Mouse (Mus musculus): ENCODE data around the gene Slc12a5. TPM values are rescaled to one million over a fixed set of nuclear protein-coding genes. Genes with fewer than 3 reads are reported as not detected.
A peak's percentile ranks its signal among the peaks of the same experiment; 100 is the strongest.

Slc12a5 gene
- polyA plus RNA-seq, 1 experiment from 2014 or later = 2.0 TPM

DNA sequence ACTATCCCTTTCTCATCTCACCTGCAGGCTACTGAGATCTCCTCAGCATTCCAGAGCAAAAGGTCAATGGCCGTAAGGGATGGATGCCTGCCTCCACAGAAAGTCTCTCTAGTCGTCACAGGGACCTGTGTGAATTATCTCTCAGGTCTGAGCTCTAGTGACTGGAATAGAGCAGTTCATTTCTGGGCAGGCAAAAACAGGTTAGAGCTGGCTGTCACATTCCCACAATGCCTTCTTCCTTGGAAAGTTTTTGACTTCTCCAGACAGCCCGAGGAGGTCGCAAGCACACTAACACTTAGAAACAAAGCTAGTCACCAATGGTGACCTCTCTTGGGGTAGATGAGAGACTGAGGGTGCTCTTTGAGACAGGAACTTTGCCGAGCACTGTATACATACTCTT is 81.5 kb downstream of the Slc12a5 start:
- H3K4me3 ChIP-seq = no peak overlapping the region
- H3K36me3 ChIP-seq = no peaks in the 10 kb centered on the region
- H3K27ac ChIP-seq = no peak overlapping the region
- H3K4me1 ChIP-seq = no peaks in the 10 kb centered on the region
- H3K4me2 ChIP-seq (replicated peaks) = no peak overlapping the region
- H3K27me3 ChIP-seq = no peaks in the 10 kb centered on the region
- no peaks in the 10 kb centered on the region for H3K9me3 ChIP-seq
- ATAC-seq (ENCODE audit: insufficient number of reproducible peaks, insufficient read depth, low FRiP score, low TSS enrichment) = no peak
- H3K9ac ChIP-seq = no peak overlapping the region
- 72% methylated on average over 5 of the region's 5 CpGs for WGBS

DNA sequence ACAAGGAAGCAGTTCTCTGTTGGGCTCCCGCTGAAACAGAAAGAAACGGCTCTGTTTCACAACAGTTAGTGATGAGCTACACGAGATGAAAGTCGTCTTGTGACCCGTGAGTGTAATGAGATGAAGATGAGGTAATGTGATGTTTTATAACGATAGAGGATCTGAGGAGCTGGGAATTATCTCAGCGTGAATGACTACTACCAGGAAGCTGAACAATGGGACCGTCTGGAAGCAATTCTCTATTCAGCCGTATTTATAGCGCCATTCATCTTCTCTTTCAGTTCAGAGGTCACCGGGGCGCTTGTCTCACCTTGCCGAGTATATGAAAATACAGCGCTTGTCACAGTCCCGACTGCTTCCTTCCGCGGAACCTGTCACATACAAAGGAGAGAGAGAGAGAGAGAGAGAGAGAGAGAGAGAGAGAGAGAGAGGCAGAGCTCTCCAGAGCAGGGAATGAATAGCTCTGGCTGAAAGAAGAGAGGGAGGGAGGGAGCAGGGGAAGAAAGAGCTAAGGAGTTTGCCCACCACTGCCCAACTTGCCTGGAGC is 82.6 kb downstream of the Slc12a5 start:
- ATAC-seq (ENCODE audit: insufficient number of reproducible peaks, insufficient read depth, low FRiP score, low TSS enrichment) = 0 out of 2 replicates have a peak, but pooled peaks have one; percentile 29
- 11% methylated on average over 17 of the region's 17 CpGs for WGBS
- peak overlapping the region; percentile 35 for H3K4me2 ChIP-seq (replicated peaks)
- H3K36me3 ChIP-seq = no peaks in the 10 kb centered on the region
- H3K4me3 ChIP-seq = no peak overlapping the region
- no peak overlapping the region for H3K27ac ChIP-seq
- no peaks in the 10 kb centered on the region for H3K9me3 ChIP-seq
- 0 out of 2 replicates have a peak overlapping the region, but pooled peaks have one; percentile 1 for H3K9ac ChIP-seq
- H3K27me3 ChIP-seq = no peaks in the 10 kb centered on the region
- no peaks in the 10 kb centered on the region for H3K4me1 ChIP-seq

DNA sequence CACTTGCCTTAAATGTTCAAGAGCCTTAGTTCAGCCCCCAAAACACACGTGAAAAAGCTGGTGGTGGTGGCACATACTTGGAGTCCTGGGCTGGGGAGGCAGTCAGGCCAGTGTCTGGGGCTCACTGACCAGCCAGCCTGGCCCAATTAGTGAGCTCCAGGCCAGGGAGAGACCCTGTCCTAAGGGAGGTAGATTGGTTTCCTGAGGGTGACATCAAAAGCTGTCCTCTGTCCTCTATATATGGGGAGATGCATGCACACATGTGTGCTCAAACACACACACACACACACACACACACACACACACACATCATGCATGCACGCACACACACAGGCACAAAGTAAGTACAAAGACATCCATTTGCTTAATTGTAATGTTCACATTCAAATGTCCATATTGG is 83.1 kb downstream of the Slc12a5 start:
- WGBS = 56% methylated on average over 2 of the region's 2 CpGs
- no peaks in the 10 kb centered on the region for H3K4me1 ChIP-seq
- H3K9me3 ChIP-seq = no peaks in the 10 kb centered on the region
- H3K27me3 ChIP-seq = no peaks in the 10 kb centered on the region
- H3K36me3 ChIP-seq = no peaks in the 10 kb centered on the region
- 0 out of 2 replicates have a peak overlapping the region, but pooled peaks have one; percentile 1 for H3K9ac ChIP-seq
- no peak overlapping the region for H3K4me3 ChIP-seq
- no peak overlapping the region for H3K27ac ChIP-seq
- no peak for ATAC-seq (ENCODE audit: insufficient number of reproducible peaks, insufficient read depth, low FRiP score, low TSS enrichment)
- H3K4me2 ChIP-seq (replicated peaks) = no peak overlapping the region

DNA sequence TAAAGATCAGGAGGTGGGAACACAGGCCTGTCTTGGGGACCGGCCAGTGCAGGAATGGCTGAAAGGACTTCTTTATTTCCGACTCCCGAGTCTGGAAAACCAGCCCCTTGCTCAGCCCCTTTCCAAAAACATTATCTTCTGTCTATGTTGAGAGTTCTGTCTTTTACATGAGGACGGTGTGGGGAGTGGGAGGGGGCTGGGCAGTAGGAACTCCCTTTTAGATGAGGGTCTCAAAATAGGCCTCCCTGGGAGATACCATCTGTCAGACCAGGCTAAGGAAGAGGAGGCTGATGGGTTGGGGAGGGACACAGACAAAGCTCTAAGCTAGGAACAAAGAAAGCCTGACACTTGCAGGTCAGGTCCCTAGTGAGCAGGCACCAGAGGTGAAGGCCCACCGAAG is 88.4 kb downstream of the Slc12a5 start:
- Histone ChIP-seq H3K4me1 (no peaks in the 10 kb centered on the region), H3K36me3 (no peaks in the 10 kb centered on the region), H3K27ac (no peak overlapping the region), H3K4me2 (replicated peaks) (no peak overlapping the region), H3K9me3 (no peaks in the 10 kb centered on the region), H3K9ac (no peak overlapping the region), H3K4me3 (no peak overlapping the region), H3K27me3 (no peaks in the 10 kb centered on the region)
- WGBS = 66% methylated on average over 5 of the region's 5 CpGs
- ATAC-seq (ENCODE audit: insufficient number of reproducible peaks, insufficient read depth, low FRiP score, low TSS enrichment) = no peak

Other genes with a start within 250 kb of the Slc12a5 start
- gene Spint5, start 245.5 kb upstream of the Slc12a5 start, polyA plus RNA-seq (2016; fragmentation: Nextera tagmentation; extraction: Ambion mirVana) = not detected in 2 replicates
- 0.72 and 1.3 TPM in 2 replicates for gene Wfdc3, start 214.9 kb upstream of the Slc12a5 start, polyA plus RNA-seq (2016; fragmentation: Nextera tagmentation; extraction: Ambion mirVana)
- 92.5 and 97.1 TPM in 2 replicates for gene Dnttip1, start 214.8 kb upstream of the Slc12a5 start, polyA plus RNA-seq (2016; fragmentation: Nextera tagmentation; extraction: Ambion mirVana)
- 472 and 488 TPM in 2 replicates for gene Ube2c, start 190.9 kb upstream of the Slc12a5 start, polyA plus RNA-seq (2016; fragmentation: Nextera tagmentation; extraction: Ambion mirVana)
- gene Tnnc2, start 180.8 kb upstream of the Slc12a5 start, polyA plus RNA-seq (2016; fragmentation: Nextera tagmentation; extraction: Ambion mirVana) = 31.7 and 40.6 TPM in 2 replicates
- gene Snx21, start 175.0 kb upstream of the Slc12a5 start, polyA plus RNA-seq (2016; fragmentation: Nextera tagmentation; extraction: Ambion mirVana) = 18.3 and 19.6 TPM in 2 replicates
- gene Acot8, start 155.9 kb upstream of the Slc12a5 start, polyA plus RNA-seq (2016; fragmentation: Nextera tagmentation; extraction: Ambion mirVana) = 16.8 and 16.9 TPM in 2 replicates
- gene Zswim3, start 155.7 kb upstream of the Slc12a5 start, polyA plus RNA-seq (2016; fragmentation: Nextera tagmentation; extraction: Ambion mirVana) = 9.0 and 9.5 TPM in 2 replicates
- gene Zswim1, start 138.1 kb upstream of the Slc12a5 start, polyA plus RNA-seq (2016; fragmentation: Nextera tagmentation; extraction: Ambion mirVana) = 17.9 and 20.8 TPM in 2 replicates
- gene Spata25, start 132.3 kb upstream of the Slc12a5 start, polyA plus RNA-seq (2016; fragmentation: Nextera tagmentation; extraction: Ambion mirVana) = 0.22 TPM in 1 of 2 replicates, not detected in the other
- gene Ctsa, start 127.9 kb upstream of the Slc12a5 start, polyA plus RNA-seq (2016; fragmentation: Nextera tagmentation; extraction: Ambion mirVana) = 120 and 124 TPM in 2 replicates
- gene Neurl2, start 127.3 kb upstream of the Slc12a5 start, polyA plus RNA-seq (2016; fragmentation: Nextera tagmentation; extraction: Ambion mirVana) = 6.7 and 7.4 TPM in 2 replicates
- 57.8 and 59.4 TPM in 2 replicates for gene Pltp, start 103.1 kb upstream of the Slc12a5 start, polyA plus RNA-seq (2016; fragmentation: Nextera tagmentation; extraction: Ambion mirVana)
- gene Pcif1, start 81.5 kb upstream of the Slc12a5 start, polyA plus RNA-seq (2016; fragmentation: Nextera tagmentation; extraction: Ambion mirVana) = 83.0 and 89.9 TPM in 2 replicates
- gene Zfp335, start 49.0 kb upstream of the Slc12a5 start, polyA plus RNA-seq (2016; fragmentation: Nextera tagmentation; extraction: Ambion mirVana) = 16.9 and 17.4 TPM in 2 replicates
- 4.5 and 4.6 TPM in 2 replicates for gene Mmp9, start 20.0 kb upstream of the Slc12a5 start, polyA plus RNA-seq (2016; fragmentation: Nextera tagmentation; extraction: Ambion mirVana)
- 112 and 119 TPM in 2 replicates for gene Ncoa5, start 74.1 kb downstream of the Slc12a5 start, polyA plus RNA-seq (2016; fragmentation: Nextera tagmentation; extraction: Ambion mirVana)
- gene Cd40, start 94.8 kb downstream of the Slc12a5 start, polyA plus RNA-seq (2016; fragmentation: Nextera tagmentation; extraction: Ambion mirVana) = 5.2 and 6.5 TPM in 2 replicates
- not detected in 2 replicates for gene 1700025C18Rik, start 129.9 kb downstream of the Slc12a5 start, polyA plus RNA-seq (2016; fragmentation: Nextera tagmentation; extraction: Ambion mirVana)

Measured in embryonic facial prominence, embryonic 12.5 days (tissue).